Mouse (Mus musculus) embryonic fibroblast, embryonic 13.5 days (primary cell): ENCODE measurements around the gene Larp1b.

Experiments used
- CTCF ChIP-seq: IDR thresholded peaks from 2 replicates; pipeline ENCODE4 v1.5.1; 2011; ENCODE audit warnings: mild to moderate bottlenecking, control low read depth, low read length, moderate library complexity, borderline replicate concordance; ENCODE audit not compliant: insufficient read depth
- POLR2A ChIP-seq: IDR thresholded peaks from 2 replicates; pipeline ENCODE4 v1.6.1; 2011; ENCODE audit warnings: low read depth, mild to moderate bottlenecking, control low read depth, low read length, moderate library complexity

DNA sequence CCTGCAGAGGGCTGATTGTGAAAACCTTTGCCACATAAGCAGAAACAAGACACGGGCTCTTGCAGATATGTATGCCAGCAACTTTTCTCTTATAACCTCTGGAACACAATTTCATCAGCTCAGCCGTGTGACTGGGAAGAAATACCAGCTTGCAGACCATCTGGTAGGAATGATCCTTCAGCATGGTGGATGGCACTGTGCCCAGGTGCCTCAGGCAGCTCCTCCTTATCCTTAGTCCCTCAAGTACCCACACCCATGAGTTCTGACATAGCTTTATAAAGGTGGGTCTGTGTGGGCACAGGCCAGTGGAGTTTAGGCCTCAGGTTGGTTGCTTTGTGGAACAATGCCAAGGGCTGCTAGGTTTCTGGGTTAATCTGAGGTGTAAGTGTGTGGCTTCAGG is 108.8 kb downstream of the Larp1b start:
- TF ChIP-seq CTCF (no peak), POLR2A (no peak)
